Mouse (Mus musculus): Measurements from ENCODE around the gene Selplg. TPM values are rescaled to one million over a fixed set of nuclear protein-coding genes. Genes with fewer than 3 reads are reported as not detected.

The Selplg gene
- polyA plus RNA-seq, 2 experiments, result 4.0 to 5.4 TPM

GRCm38 (mm10) chr5:113870393-113871040, 38.1 kb upstream of the Selplg start:
- 0 out of 2 replicates have a peak overlapping the region, but pooled peaks have one; percentile 55 for H3K27ac ChIP-seq (replicated peaks; ENCODE audit: low read depth, low read length)
- peaks cover under 1% of the 10 kb centered on the region; the same call in 1 of the 2 replicates for H3K36me3 ChIP-seq (ENCODE audit: control insufficient read depth, insufficient read depth, low read length)
- H3K27me3 ChIP-seq (ENCODE audit: control insufficient read depth, insufficient read depth, low read length), result no peaks in the 10 kb centered on the region
- no peaks in the 10 kb centered on the region for H3K9me3 ChIP-seq (ENCODE audit: control insufficient read depth, low read length)
- DNase-seq (ENCODE audit: low spot score), result no peak
- ATAC-seq (ENCODE audit: low FRiP score, low read depth), result no peak
- no peak for TF ChIP-seq POLR2A (IDR thresholded peaks at IDR 0.05; ENCODE audit: borderline replicate concordance, extremely low read depth, insufficient read depth, insufficient read length)
- no peak overlapping the region for H3K4me2 ChIP-seq (replicated peaks; ENCODE audit: low read depth, low read length, severe bottlenecking)
- no peak overlapping the region for H3K9ac ChIP-seq (ENCODE audit: low read depth, low read length, severe bottlenecking)
- WGBS, result 31% methylated on average over 21 of the region's 21 CpGs
- H3K4me3 ChIP-seq (replicated peaks; ENCODE audit: low read length), result no peak overlapping the region
- peaks cover 55% of the 10 kb centered on the region for H3K4me1 ChIP-seq (ENCODE audit: control insufficient read depth, insufficient read depth, low read length)

DNA sequence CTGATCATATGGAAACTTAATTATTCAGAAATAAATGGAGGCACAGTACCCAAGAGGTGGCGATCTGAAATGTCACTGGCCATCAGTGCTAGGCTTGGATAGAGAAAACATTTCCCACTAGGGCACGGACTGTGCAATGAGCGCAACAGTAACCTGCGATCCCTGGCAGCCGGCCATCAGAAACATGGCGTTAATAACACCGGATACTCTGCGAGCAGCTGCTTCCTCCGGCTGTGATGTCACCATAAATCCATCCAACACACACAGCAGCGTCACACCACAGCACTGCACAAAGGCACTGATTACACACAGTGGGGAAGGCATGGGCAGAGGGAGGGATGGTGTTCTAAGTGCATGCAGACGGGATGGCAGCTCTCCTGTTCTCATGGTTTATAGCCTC, 36.7 kb upstream of the Selplg start:
- WGBS, result 31% methylated on average over 11 of the region's 11 CpGs
- TF ChIP-seq POLR2A (IDR thresholded peaks at IDR 0.05; ENCODE audit: borderline replicate concordance, extremely low read depth, insufficient read depth, insufficient read length), result no peak
- peaks cover 5% of the 10 kb centered on the region for H3K36me3 ChIP-seq (ENCODE audit: control insufficient read depth, insufficient read depth, low read length)
- peaks cover 55% of the 10 kb centered on the region for H3K4me1 ChIP-seq (ENCODE audit: control insufficient read depth, insufficient read depth, low read length)
- H3K27ac ChIP-seq (replicated peaks; ENCODE audit: low read depth, low read length), result no peak overlapping the region
- ATAC-seq (ENCODE audit: low FRiP score, low read depth) (peak; percentile 56), DNase-seq (ENCODE audit: low spot score) (peak; percentile 81)
- H3K4me3 ChIP-seq (replicated peaks; ENCODE audit: low read length), result no peak overlapping the region
- H3K9me3 ChIP-seq (ENCODE audit: control insufficient read depth, low read length), result no peaks in the 10 kb centered on the region
- no peak overlapping the region for H3K4me2 ChIP-seq (replicated peaks; ENCODE audit: low read depth, low read length, severe bottlenecking)
- H3K27me3 ChIP-seq (ENCODE audit: control insufficient read depth, insufficient read depth, low read length), result no peaks in the 10 kb centered on the region
- no peak overlapping the region for H3K9ac ChIP-seq (ENCODE audit: low read depth, low read length, severe bottlenecking)

GRCm38 (mm10) chr5:113864992-113865391, 32.5 kb upstream of the Selplg start:
- 86% methylated on average over 6 of the region's 6 CpGs for WGBS
- peaks cover 15% of the 10 kb centered on the region for H3K4me1 ChIP-seq (ENCODE audit: control insufficient read depth, insufficient read depth, low read length)
- H3K9me3 ChIP-seq (ENCODE audit: control insufficient read depth, low read length), result no peaks in the 10 kb centered on the region
- no peaks in the 10 kb centered on the region for H3K27me3 ChIP-seq (ENCODE audit: control insufficient read depth, insufficient read depth, low read length)
- no peak for TF ChIP-seq POLR2A (IDR thresholded peaks at IDR 0.05; ENCODE audit: borderline replicate concordance, extremely low read depth, insufficient read depth, insufficient read length)
- no peak for DNase-seq (ENCODE audit: low spot score)
- H3K27ac ChIP-seq (replicated peaks; ENCODE audit: low read depth, low read length), result no peak overlapping the region
- H3K4me2 ChIP-seq (replicated peaks; ENCODE audit: low read depth, low read length, severe bottlenecking), result no peak overlapping the region
- H3K4me3 ChIP-seq (replicated peaks; ENCODE audit: low read length), result no peak overlapping the region
- H3K9ac ChIP-seq (ENCODE audit: low read depth, low read length, severe bottlenecking), result no peak overlapping the region
- ATAC-seq (ENCODE audit: low FRiP score, low read depth), result no peak
- peaks cover 18% of the 10 kb centered on the region for H3K36me3 ChIP-seq (ENCODE audit: control insufficient read depth, insufficient read depth, low read length)

- Histone ChIP-seq H3K4me2 (replicated peaks; ENCODE audit: low read depth, low read length, severe bottlenecking) (no peak overlapping the region), H3K27ac (replicated peaks; ENCODE audit: low read depth, low read length) (no peak overlapping the region), H3K36me3 (ENCODE audit: control insufficient read depth, insufficient read depth, low read length) (peaks cover 18% of the 10 kb centered on the region), H3K9me3 (ENCODE audit: control insufficient read depth, low read length) (no peaks in the 10 kb centered on the region), H3K4me3 (replicated peaks; ENCODE audit: low read length) (no peak overlapping the region), H3K4me1 (ENCODE audit: control insufficient read depth, insufficient read depth, low read length) (peaks cover 10% of the 10 kb centered on the region), H3K27me3 (ENCODE audit: control insufficient read depth, insufficient read depth, low read length) (no peaks in the 10 kb centered on the region), H3K9ac (ENCODE audit: low read depth, low read length, severe bottlenecking) (no peak overlapping the region)
- DNase-seq (ENCODE audit: low spot score), result no peak
- TF ChIP-seq POLR2A (IDR thresholded peaks at IDR 0.05; ENCODE audit: borderline replicate concordance, extremely low read depth, insufficient read depth, insufficient read length), result no peak
- 95% methylated on average over 12 of the region's 12 CpGs for WGBS
- ATAC-seq (ENCODE audit: low FRiP score, low read depth), result no peak
These were observed 31.6 kb upstream of the Selplg start for GRCm38 (mm10) chr5:113863994-113864393.

- peaks cover 11% of the 10 kb centered on the region for H3K4me1 ChIP-seq (ENCODE audit: control insufficient read depth, insufficient read depth, low read length)
- H3K9ac ChIP-seq (ENCODE audit: low read depth, low read length, severe bottlenecking), result no peak overlapping the region
- no peak overlapping the region for H3K4me3 ChIP-seq (replicated peaks; ENCODE audit: low read length)
- H3K9me3 ChIP-seq (ENCODE audit: control insufficient read depth, low read length), result no peaks in the 10 kb centered on the region
- WGBS, result 88% methylated on average over 4 of the region's 4 CpGs
- TF ChIP-seq POLR2A (IDR thresholded peaks at IDR 0.05; ENCODE audit: borderline replicate concordance, extremely low read depth, insufficient read depth, insufficient read length), result no peak
- no peak for DNase-seq (ENCODE audit: low spot score)
- ATAC-seq (ENCODE audit: low FRiP score, low read depth), result no peak
- H3K27me3 ChIP-seq (ENCODE audit: control insufficient read depth, insufficient read depth, low read length), result no peaks in the 10 kb centered on the region
- H3K27ac ChIP-seq (replicated peaks; ENCODE audit: low read depth, low read length), result no peak overlapping the region
- no peak overlapping the region for H3K4me2 ChIP-seq (replicated peaks; ENCODE audit: low read depth, low read length, severe bottlenecking)
- H3K36me3 ChIP-seq (ENCODE audit: control insufficient read depth, insufficient read depth, low read length), result peaks cover 18% of the 10 kb centered on the region
These were observed 30.0 kb upstream of the Selplg start for GRCm38 (mm10) chr5:113862418-113862817.

All from limb, embryonic 14.5 days (tissue).